Mouse (Mus musculus): Measurements from ENCODE around the gene Kif9.

Kif9 gene

DNA sequence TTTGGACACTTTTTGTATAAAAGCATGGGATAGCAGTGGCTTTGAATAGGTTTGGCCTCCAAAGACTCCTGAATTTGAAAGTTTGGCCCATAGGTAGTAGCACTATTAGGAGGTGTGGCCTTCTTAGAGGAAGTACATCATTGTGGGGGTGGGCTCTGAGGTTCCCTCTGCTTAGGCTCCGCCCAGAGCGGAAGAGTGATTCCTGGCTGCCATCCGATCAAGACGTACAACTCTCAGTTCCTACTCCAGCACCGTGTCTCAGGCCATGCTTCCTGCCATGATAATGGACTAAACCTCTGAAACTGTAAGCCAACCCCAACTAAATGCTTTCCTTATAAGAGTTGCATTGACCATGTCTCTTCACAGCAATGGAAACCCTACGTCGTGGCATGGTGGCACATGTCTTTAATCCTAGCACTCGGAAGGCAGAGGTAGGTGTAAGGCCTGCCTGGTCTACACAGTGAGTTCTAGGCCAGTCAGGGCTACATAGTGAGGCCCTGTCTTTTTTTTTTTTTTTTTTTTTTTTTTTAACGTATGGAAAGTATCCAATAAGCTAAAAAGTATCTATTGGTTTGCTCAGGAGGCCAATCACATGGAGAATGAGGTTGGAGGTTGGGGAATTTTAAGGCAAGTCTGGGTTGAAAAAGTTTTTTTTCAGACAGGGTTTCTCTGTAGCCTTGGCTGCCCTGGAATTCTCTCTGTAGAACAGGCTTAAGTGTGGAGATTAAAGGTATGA, 52.4 kb downstream of the Kif9 start:
- DNase-seq (ENCODE audit: low spot score): no peak

DNA sequence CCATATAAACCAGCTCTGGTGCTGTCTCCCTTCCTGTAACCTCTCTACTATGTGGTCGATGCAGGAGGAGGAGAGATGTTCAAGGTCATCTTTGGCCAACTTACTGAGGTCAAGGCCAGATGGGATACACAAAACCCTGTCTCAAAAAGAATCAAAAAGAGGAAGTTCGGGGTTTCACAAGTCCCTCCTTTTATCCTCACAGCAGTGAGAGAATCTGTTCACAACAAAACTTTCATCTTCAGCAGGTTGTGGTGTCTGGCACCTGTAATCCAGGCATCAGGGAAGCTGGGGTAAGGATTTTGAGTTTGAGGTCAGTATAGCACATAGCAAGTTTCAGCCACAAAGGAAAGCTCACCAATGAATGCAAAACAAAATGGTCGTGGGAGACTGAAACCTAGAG, 53.9 kb downstream of the Kif9 start:
- DNase-seq (ENCODE audit: low spot score): no peak

- DNase-seq (ENCODE audit: low spot score): peak; percentile 21
Measured at GRCm38 (mm10) chr9:110531151-110531791, 54.5 kb downstream of the Kif9 start.

GRCm38 (mm10) chr9:110531914-110532489, 55.2 kb downstream of the Kif9 start:
- DNase-seq (ENCODE audit: low spot score): peak; percentile 85

DNA sequence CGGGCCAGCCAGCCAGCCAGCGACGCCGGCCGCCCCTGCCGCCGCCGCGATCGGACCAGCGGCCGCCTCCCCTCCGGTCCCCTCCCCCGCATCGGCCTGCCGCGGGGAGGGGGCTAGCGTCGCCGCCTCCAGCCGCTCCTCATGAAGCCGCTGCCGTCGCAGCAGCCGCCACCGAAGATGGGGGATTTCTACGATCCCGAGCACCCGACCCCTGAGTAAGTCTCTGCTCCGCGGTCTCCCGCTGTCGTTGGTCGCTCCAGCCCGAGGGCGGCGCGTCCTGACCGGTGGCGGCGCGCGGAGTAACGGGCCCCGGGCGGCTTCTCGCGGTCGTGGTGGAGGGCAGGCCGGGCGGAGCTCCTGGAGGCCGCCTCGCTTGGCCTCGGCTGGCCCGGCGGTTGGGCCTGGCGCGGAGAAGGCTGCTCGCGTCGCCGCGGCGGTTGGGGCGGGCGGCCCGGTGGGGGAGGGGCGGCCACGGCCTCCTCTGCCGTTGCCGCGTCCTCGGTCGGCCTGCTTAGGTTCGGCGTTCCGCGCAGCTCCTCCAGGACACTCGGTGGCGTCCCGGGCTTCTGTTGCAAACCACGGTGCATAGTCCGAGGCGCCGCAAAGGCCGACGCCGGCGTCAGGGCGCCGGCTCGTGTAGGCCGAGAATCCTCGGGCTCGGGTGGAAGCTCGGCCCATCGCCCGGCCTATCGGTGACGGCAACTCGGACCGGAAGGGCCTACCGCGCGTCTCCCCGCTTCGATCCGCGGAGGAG, 56.0 kb downstream of the Kif9 start, which contains the start of gene Setd2:
TSS of gene Setd2 (plus strand) at position 60 of the 754 bp plus-strand sequence.
- peak; percentile 55 for DNase-seq (ENCODE audit: low spot score)

GRCm38 (mm10) chr9:110533645-110534044, 56.9 kb downstream of the Kif9 start:
- DNase-seq (ENCODE audit: low spot score): no peak

- no peak for DNase-seq (ENCODE audit: low spot score)
Measured at GRCm38 (mm10) chr9:110535114-110535513, 58.4 kb downstream of the Kif9 start.

DNA sequence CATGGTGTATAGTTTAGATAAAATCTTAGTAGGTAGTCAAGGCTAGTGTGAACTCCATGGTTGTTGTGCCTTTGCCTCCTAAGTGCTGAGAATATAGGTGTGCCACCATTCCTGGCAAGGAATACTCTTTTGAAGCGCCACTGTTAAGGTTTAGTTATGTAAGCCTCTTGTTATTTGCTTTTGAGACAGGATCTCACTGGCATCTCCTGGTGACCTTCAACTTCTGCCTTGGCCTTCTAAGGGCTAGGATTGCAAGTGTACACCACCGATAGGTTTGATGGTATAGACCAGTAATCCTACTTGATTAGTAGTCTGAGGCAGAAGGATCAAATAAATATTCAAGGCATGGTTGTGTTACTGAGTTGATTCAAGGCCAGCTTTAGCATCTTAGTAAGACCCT, 59.9 kb downstream of the Kif9 start:
- no peak for DNase-seq (ENCODE audit: low spot score)

DNA sequence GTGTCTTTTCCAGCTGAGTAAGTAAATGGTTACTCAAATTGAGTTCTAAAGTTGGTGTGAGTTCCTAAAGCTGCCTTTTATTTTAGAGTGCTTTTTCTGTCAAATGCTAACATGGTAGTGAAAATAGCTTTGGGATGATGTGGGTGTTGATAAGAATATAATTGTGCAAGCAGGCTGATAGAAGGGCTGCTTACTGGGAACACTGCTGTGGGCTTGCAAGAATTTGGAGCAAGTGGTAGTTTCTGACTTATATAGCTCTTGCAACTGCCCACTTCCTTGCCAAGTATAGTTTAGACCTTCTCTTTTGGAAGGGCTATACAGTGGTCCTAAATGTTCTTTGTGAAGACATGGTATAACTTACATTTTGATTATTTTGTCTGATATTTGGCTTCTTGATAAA, 61.8 kb downstream of the Kif9 start:
- DNase-seq (ENCODE audit: low spot score): no peak

DNA sequence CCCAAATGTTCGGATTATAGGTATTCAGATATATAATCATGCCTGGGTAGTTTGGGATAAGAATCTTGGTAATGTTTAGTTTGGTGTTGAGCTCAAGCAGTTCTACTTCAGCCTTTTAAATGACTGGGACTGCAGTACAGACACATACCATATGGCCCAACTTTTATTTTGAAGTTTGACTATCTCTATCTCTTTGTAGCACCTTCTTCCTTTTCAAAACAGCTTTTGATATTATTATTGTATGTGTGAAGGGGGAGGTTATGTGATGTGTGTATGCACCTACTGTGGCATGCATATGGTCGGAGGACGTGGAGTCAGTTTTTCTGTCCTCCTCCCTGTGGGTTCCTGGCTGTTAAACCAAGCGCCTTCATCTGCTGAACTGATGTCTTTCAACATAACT, 65.2 kb downstream of the Kif9 start:
- no peak for DNase-seq (ENCODE audit: low spot score)

GRCm38 (mm10) chr9:110548261-110548660, 71.5 kb downstream of the Kif9 start:
- DNase-seq (ENCODE audit: low spot score): peak; percentile 40

- no peak for DNase-seq (ENCODE audit: low spot score)
Measured at GRCm38 (mm10) chr9:110568309-110568708, 91.6 kb downstream of the Kif9 start.

Measured in c-Kit-positive CD71-positive TER-119-positive erythroid progenitor cells, embryonic 14.5 days (primary cell).